Mouse (Mus musculus): Measurements from ENCODE around the gene Msx1.

The Msx1 gene

GRCm38 (mm10) chr5:37825611-37826445 lies 1.4 kb upstream of the Msx1 start:
- DNase-seq (ENCODE audit: low read depth): no peak

- no peak for DNase-seq (ENCODE audit: low read depth)
Observed at GRCm38 (mm10) chr5:37825111-37825600, 773 bp upstream of the Msx1 start.

- no peak for DNase-seq (ENCODE audit: low read depth)
Observed at GRCm38 (mm10) chr5:37823721-37824460, 492 bp downstream of the Msx1 start.

GRCm38 (mm10) chr5:37822791-37823720 lies 1.3 kb downstream of the Msx1 start:
- DNase-seq (ENCODE audit: low read depth): no peak

GRCm38 (mm10) chr5:37822116-37822707 lies 2.2 kb downstream of the Msx1 start:
- no peak for DNase-seq (ENCODE audit: low read depth)

- no peak for DNase-seq (ENCODE audit: low read depth)
Observed at GRCm38 (mm10) chr5:37821111-37821601, 3.2 kb downstream of the Msx1 start.

- DNase-seq (ENCODE audit: low read depth): no peak
Observed at GRCm38 (mm10) chr5:37820689-37821088, 3.7 kb downstream of the Msx1 start.

- no peak for DNase-seq (ENCODE audit: low read depth)
Observed at GRCm38 (mm10) chr5:37819971-37820370, 4.4 kb downstream of the Msx1 start.

GRCm38 (mm10) chr5:37819541-37819940 lies 4.8 kb downstream of the Msx1 start:
- no peak for DNase-seq (ENCODE audit: low read depth)

GRCm38 (mm10) chr5:37818533-37819215 lies 5.7 kb downstream of the Msx1 start:
- no peak for DNase-seq (ENCODE audit: low read depth)

GRCm38 (mm10) chr5:37817658-37818532 lies 6.5 kb downstream of the Msx1 start:
- DNase-seq (ENCODE audit: low read depth): no peak

- no peak for DNase-seq (ENCODE audit: low read depth)
Observed at GRCm38 (mm10) chr5:37816907-37817657, 7.3 kb downstream of the Msx1 start.

- DNase-seq (ENCODE audit: low read depth): no peak
Observed at GRCm38 (mm10) chr5:37815909-37816308, 8.5 kb downstream of the Msx1 start.

GRCm38 (mm10) chr5:37814169-37814568 lies 10.2 kb downstream of the Msx1 start:
- no peak for DNase-seq (ENCODE audit: low read depth)

- DNase-seq (ENCODE audit: low read depth): no peak
Observed at GRCm38 (mm10) chr5:37805291-37805690, 19.1 kb downstream of the Msx1 start.

- no peak for DNase-seq (ENCODE audit: low read depth)
Observed at GRCm38 (mm10) chr5:37804512-37805118, 19.8 kb downstream of the Msx1 start.

- DNase-seq (ENCODE audit: low read depth): no peak
Observed at GRCm38 (mm10) chr5:37797251-37797650, 27.1 kb downstream of the Msx1 start.

GRCm38 (mm10) chr5:37796751-37797150 lies 27.6 kb downstream of the Msx1 start:
- no peak for DNase-seq (ENCODE audit: low read depth)

- no peak for DNase-seq (ENCODE audit: low read depth)
Observed at GRCm38 (mm10) chr5:37795691-37796090, 28.7 kb downstream of the Msx1 start.

Data from naive thymus-derived CD4-positive, alpha-beta T cell, adult 2 months (primary cell).